Mouse (Mus musculus): ENCODE data around the gene Fbxo7.
"Not testable (repeated sequence)": the region's sequence is repeated elsewhere in the genome, so short reads cannot be mapped to it uniquely, and the experiment has no call there.

Gene Fbxo7

DNA sequence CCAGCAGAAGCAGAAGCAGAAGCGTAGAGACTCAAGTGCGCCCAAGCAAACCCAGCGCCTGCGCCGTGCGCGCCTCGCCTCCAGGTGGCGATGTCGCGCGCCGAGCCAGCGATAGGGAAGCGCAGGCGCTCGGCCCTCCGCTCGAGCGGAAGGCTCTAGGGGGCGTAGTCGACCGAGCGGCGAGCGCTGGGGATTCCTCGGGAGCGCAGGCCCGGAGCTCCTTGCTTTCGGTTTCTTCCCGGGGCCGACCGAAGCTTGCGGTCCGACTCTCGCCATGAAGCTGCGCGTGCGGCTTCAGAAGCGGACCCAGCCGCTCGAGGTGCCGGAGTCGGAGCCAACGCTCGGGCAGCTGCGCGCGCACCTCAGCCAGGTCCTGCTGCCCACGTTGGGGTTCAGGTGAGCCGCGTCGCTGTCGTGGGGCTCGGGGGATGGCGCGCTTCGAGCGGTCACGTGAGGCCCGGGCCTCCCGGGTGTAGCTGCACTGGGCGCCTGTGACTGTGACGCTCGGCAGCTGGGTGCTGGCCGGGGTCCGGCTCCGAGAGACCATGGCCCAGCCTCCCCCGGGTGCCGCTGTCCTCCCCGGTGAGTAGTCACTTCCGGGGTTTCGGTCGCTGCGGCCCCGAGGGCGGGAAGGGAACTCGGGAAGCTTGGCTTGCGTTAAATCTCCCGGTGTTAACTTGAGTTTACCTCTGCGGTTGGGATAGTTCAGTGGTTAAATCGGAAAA, at the start of gene Fbxo7:
Gene Fbxo7 (plus strand): TSS at position 224 of the 725 bp plus-strand sequence.
- DNase-seq: peak; percentile 78 to 82

DNA sequence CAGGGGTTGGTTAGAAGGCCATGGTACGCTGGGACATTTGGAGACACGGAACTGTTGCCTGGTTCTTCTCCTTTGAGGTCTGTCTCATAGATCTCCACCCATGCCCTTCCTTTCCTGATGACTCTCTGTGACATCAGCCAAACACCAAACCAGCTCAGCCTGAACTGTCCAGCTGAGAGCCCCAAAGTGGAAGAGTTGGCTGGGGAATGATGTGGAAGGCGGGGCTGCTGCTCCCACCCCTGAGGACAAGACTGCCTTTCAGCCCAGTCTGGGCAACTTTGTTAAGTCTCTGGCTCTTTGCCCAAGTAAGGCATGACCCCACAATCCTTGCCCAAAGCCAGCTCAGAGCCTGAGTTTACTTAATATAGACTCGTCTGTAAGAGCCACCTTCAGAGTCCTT, 48.9 kb upstream of the Fbxo7 start:
- no peak for DNase-seq

DNA sequence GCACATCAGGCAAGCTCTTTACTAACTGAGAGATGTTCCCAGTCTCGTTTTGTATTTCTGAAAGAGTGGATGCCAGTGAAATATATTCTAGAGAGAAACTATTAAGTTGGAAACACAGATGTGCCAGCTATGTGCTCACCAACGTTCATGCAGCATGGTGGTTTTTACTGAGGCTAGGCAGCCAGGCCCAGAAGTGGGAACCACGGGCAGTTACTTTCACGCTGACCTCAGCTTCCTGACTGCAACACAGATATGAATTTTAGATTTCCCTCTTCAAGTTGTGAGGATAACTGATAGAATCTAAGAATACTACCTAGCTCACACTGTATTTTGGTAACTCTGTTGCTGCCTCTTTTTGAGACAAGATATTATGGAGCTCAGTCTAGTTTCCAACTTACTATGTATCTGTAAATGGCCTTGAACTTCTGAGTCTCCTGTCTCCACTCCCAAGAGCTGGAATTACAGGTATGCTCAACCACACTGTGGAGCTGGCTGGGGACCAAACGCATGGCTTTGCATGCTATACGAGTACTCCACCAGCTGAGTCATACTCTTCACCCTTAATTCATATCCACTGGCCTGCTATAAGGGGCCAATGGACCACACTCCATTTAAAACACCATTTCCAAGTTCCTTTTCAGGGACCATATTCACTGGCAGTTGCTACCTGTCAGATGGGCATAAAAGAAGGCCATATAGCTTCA, 32.2 kb upstream of the Fbxo7 start:
- no peak for DNase-seq

GRCm38 (mm10) chr10:85992412-85992811, 29.4 kb upstream of the Fbxo7 start:
- no peak for DNase-seq

GRCm38 (mm10) chr10:85993836-85994235, 27.9 kb upstream of the Fbxo7 start:
- DNase-seq: no peak

DNA sequence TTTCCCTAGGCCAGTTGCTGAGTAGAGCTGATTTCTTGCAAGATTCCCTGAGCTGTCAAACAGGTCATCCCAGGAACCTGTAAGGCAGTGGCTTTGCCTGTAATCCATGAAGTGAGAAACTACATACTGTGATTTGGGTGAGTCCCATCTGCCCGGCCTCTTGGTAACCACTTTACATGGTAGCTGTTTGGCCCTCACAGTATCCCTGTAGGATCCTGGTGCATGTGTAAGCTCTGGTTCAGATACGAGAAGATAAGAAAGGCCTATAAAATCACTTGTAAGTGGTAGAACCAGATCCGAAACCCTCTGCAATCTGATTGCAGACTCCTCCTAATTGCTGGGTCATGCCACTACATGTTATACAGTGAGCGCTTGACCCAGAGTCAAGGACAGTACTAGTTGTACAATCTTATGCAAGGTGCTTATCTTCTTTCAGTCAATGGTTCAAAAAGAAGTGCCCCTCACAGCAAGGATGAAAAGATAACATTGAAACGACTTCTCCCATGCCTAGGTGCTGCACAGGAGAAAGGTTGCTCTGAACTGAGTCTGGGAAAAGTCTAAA, 27.1 kb upstream of the Fbxo7 start:
- no peak for DNase-seq

DNA sequence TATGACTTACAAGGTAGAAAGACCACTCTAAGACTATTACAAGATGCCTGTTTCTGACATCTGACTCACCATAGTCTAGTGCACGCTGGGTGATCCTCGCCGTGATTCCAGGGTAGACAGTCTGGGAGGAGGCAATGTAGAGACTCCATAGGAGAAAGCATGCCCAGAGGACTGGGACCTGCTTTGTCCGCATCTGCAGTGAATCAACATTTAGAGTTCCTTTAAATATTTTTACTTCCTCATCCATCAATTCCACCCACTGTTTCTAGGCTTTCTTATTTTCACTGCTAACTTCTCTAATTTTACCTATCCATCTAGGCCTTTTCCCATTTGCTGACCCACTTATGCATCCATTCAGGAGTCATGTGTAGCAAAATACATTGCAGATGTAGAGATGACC, 21.3 kb upstream of the Fbxo7 start:
- DNase-seq: no peak

- DNase-seq: no peak
Observed at GRCm38 (mm10) chr10:86006455-86006854, 15.3 kb upstream of the Fbxo7 start.

GRCm38 (mm10) chr10:86009688-86010087, 12.1 kb upstream of the Fbxo7 start:
- no peak for DNase-seq

DNA sequence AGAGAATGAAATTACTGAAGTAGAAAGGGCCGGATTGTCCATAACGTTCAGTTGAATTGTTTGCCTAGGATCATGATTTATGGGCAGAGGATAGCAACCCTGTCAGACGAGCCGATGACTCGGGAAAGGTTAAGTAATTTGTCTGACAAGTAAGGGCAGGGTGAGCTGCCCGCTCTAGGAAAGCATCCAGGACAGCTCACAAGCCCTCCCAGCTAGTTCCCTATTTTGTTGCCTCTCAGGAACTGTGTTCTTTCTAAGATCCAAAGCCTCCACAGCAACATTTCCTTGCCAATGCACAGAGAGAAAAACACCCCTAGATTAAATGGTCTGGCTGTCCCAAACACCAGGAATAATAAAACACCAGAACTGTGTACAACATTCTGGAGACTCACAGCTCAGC, 11.1 kb upstream of the Fbxo7 start:
- DNase-seq: no peak

GRCm38 (mm10) chr10:86011172-86011571, 10.6 kb upstream of the Fbxo7 start:
- DNase-seq: no peak

DNA sequence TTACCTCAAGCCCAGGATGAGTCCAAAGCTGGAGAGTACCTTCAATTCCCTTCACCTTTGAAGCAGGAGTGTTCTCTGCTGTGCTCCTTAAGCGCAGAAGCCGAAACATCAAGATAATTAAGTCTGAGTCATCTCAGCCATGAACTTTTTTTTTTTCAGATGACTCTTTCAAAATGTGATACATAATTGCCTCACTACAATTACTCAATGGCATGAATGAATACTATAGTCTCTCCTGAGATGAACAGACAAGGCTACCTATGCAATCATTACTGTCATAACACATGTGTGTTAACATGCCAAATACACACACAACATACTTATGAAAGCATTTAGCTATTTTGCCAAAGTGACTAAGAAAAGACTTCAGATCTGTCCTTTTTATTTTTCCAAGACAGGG, 10.0 kb upstream of the Fbxo7 start, which contains the start of gene Bpifc:
Gene Bpifc (minus strand): TSS at position 115 of the 400 bp plus-strand sequence.
- no peak for DNase-seq

- DNase-seq: no peak
Observed at GRCm38 (mm10) chr10:86017781-86018180, 4.0 kb upstream of the Fbxo7 start.

- no peak for DNase-seq
Observed at GRCm38 (mm10) chr10:86018813-86019212, 3.0 kb upstream of the Fbxo7 start.

DNA sequence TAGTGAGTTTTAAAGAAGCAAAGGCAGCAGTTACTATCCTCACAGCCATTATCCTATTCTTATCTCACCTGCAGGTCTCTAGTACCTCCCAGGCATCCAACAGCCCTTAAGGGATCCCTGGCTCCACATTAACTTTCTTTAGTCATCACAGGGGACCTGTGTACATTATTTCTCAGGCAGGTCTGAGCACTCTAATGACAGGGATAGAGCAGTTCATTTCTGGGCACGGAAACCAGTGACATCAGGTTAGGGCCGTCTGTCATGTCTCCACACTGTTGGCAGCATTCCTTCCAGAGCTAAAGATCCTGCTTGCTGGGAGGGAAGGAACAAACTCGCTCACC, 394 bp upstream of the Fbxo7 start:
- DNase-seq: no peak

DNA sequence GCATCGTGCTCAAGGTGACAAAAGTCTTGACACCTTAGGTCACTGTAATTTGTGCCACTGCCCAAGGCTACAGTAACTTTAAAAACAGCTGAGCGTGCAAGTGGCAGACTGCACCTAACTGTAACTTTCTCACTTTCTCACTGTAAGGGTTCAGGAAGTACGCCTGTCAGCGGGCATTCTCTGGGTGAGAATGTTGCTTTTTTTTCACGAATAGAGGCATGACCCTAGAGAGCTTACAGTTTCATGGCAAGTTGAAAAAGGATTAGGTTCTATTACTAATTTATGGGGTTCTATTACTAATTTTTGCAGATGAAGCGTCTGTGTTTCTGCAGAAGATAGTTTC, 673 bp downstream of the Fbxo7 start:
- no peak for DNase-seq

DNA sequence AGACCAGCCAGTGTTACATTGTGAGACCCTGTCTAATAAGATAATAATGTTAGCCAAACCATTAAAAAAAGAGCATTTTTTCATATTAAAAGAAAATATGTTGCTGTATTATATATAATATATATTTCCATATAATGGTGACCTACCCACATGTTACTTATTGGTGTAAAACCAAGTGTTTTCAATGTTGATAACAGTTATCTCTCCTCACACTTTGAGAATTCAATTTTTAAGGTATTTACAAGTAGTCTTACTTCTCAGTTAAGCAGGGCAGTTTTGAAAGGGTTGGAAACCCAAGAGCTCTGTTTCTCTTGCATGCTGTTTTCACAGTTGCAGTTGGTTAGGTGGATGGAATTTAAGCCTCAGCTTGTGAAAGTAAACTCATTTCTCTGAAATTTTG, 1.4 kb downstream of the Fbxo7 start:
- DNase-seq: no peak

DNA sequence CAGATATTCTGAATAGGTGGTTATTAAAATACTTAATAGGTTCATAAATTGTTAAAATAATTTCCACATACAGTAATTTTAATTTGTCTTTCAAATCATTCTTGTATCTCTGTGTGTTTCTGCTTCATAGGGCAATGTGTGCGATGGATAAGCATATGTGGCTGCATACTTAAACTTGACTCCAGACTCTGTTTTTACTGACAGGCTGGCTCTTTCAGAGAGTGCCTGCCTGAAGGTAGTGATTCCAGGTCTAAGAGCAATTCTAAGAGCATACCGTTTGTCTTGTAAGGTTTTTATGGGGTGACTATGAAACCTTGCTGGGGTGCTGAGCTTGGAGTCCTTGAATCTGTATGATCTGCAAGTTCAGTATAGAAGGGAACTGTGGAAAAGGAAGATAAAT, 4.1 kb downstream of the Fbxo7 start:
- no peak for DNase-seq

GRCm38 (mm10) chr10:86026354-86026753, 4.6 kb downstream of the Fbxo7 start:
- DNase-seq: no peak

- not testable (repeated sequence) for DNase-seq
Observed at GRCm38 (mm10) chr10:86026807-86027206, 5.0 kb downstream of the Fbxo7 start.

- DNase-seq: no peak
Observed at GRCm38 (mm10) chr10:86030743-86031142, 9.0 kb downstream of the Fbxo7 start.

DNA sequence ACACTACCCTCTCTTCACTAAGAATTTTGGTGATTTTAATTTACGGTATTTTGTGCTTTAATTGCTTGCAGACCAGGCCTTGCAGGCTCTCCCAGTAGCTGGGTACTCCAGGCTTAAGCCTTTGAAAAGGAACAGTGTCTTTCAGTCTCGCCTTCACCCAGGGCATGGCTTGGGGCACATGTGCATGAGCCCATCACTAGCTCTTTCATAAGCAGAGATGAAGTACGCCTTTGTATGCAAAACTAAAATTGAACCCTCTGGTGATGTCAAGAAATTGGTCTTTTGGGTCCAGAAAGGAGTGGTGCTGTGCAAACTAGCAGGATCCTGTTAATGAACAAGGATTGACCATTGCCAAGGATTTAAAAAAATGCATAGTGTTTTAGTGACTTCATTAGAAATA, 10.7 kb downstream of the Fbxo7 start:
- no peak for DNase-seq

GRCm38 (mm10) chr10:86034007-86034728, 12.4 kb downstream of the Fbxo7 start:
- no peak for DNase-seq

DNA sequence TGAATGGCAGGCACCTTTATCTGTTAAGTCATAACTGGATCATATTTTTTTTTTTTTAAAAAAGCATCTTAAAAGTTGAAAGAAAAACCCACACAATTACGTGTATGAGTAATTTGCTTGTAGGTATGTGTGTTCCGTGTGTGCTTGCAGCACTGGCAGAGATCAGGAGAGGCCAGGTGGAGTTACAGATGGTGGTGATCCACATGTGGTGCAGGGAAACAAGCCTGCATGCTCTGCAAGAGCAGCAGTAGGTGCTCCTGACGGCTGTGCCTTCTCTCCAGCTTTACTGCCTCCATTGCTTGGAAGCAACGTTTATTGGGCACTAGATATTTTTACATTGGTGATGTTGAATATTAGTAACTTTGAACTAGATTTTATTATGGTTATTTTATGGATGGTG, 21.9 kb downstream of the Fbxo7 start:
- no peak for DNase-seq

Data from spleen, adult 18-20 months (tissue).